Mouse (Mus musculus): ENCODE measurements around the gene AC140267.1. TPM values are rescaled to one million over a fixed set of nuclear protein-coding genes. Genes with fewer than 3 reads are reported as not detected.

Gene AC140267.1
- polyA plus RNA-seq, 1 experiment from 2014 or later, result not detected

- DNase-seq (ENCODE audit: low spot score) (peak; percentile 99), ATAC-seq (replicated peaks; ENCODE audit: insufficient number of reproducible peaks, low FRiP score, low TSS enrichment, low read depth) (peak; percentile 95)
- no peaks in the 10 kb centered on the region; the same call in 1 of the 2 replicates for H3K36me3 ChIP-seq (replicated peaks; ENCODE audit: control insufficient read depth, insufficient read depth, low read depth, low read length)
- peak within 1 kb of the TSS; percentile 60 for H3K4me3 ChIP-seq (ENCODE audit: low read depth, low read length)
- WGBS, result under 1% methylated on average over 67 of the region's 67 CpGs
- no peaks in the 10 kb centered on the region for H3K9me3 ChIP-seq (replicated peaks; ENCODE audit: control insufficient read depth, low read length)
- peak within 1 kb of the TSS; percentile 67 for H3K27ac ChIP-seq (replicated peaks; ENCODE audit: low read depth, low read length)
- H3K4me2 ChIP-seq (ENCODE audit: low read depth, low read length), result peak within 1 kb of the TSS; percentile 73
- no peaks in the 10 kb centered on the region for H3K27me3 ChIP-seq (ENCODE audit: control insufficient read depth, insufficient read depth, low read length)
- no peaks in the 10 kb centered on the region for H3K4me1 ChIP-seq (ENCODE audit: control insufficient read depth, insufficient read depth, low read length)
- peak within 1 kb of the TSS; percentile 85 for H3K9ac ChIP-seq (replicated peaks; ENCODE audit: low read length)
Measured at GRCm38 (mm10) chr15:80233733-80234509, 1.7 kb upstream of the AC140267.1 start, which contains the start of gene Mief1. TSS of gene Mief1 (plus strand) at chr15:80234018.

- Histone ChIP-seq H3K9ac (replicated peaks; ENCODE audit: low read length) (no peak overlapping the region), H3K27me3 (ENCODE audit: control insufficient read depth, insufficient read depth, low read length) (no peaks in the 10 kb centered on the region), H3K4me3 (ENCODE audit: low read depth, low read length) (no peak overlapping the region), H3K4me1 (ENCODE audit: control insufficient read depth, insufficient read depth, low read length) (no peaks in the 10 kb centered on the region), H3K4me2 (ENCODE audit: low read depth, low read length) (no peak overlapping the region), H3K27ac (replicated peaks; ENCODE audit: low read depth, low read length) (no peak overlapping the region), H3K9me3 (replicated peaks; ENCODE audit: control insufficient read depth, low read length) (no peaks in the 10 kb centered on the region), H3K36me3 (replicated peaks; ENCODE audit: control insufficient read depth, insufficient read depth, low read depth, low read length) (peaks cover 14% of the 10 kb centered on the region)
- DNase-seq (ENCODE audit: low spot score) (no peak), ATAC-seq (replicated peaks; ENCODE audit: insufficient number of reproducible peaks, low FRiP score, low TSS enrichment, low read depth) (no peak)
- 95% methylated on average over 12 of the region's 12 CpGs for WGBS
Measured at GRCm38 (mm10) chr15:80248135-80248534, 12.5 kb downstream of the AC140267.1 start.

GRCm38 (mm10) chr15:80248596-80248995 lies 13.0 kb downstream of the AC140267.1 start:
- H3K27ac ChIP-seq (replicated peaks; ENCODE audit: low read depth, low read length), result no peak overlapping the region
- no peak overlapping the region for H3K4me3 ChIP-seq (ENCODE audit: low read depth, low read length)
- H3K36me3 ChIP-seq (replicated peaks; ENCODE audit: control insufficient read depth, insufficient read depth, low read depth, low read length), result peaks cover 14% of the 10 kb centered on the region
- H3K27me3 ChIP-seq (ENCODE audit: control insufficient read depth, insufficient read depth, low read length), result no peaks in the 10 kb centered on the region
- WGBS, result 90% methylated on average over 1 of the region's 1 CpGs
- no peak for DNase-seq (ENCODE audit: low spot score)
- ATAC-seq (replicated peaks; ENCODE audit: insufficient number of reproducible peaks, low FRiP score, low TSS enrichment, low read depth), result no peak
- H3K4me2 ChIP-seq (ENCODE audit: low read depth, low read length), result no peak overlapping the region
- H3K9ac ChIP-seq (replicated peaks; ENCODE audit: low read length), result no peak overlapping the region
- no peaks in the 10 kb centered on the region for H3K9me3 ChIP-seq (replicated peaks; ENCODE audit: control insufficient read depth, low read length)
- no peaks in the 10 kb centered on the region for H3K4me1 ChIP-seq (ENCODE audit: control insufficient read depth, insufficient read depth, low read length)

GRCm38 (mm10) chr15:80249672-80250071 lies 14.0 kb downstream of the AC140267.1 start:
- Histone ChIP-seq H3K4me1 (ENCODE audit: control insufficient read depth, insufficient read depth, low read length) (no peaks in the 10 kb centered on the region), H3K9ac (replicated peaks; ENCODE audit: low read length) (no peak overlapping the region), H3K27me3 (ENCODE audit: control insufficient read depth, insufficient read depth, low read length) (no peaks in the 10 kb centered on the region), H3K36me3 (replicated peaks; ENCODE audit: control insufficient read depth, insufficient read depth, low read depth, low read length) (peaks cover 14% of the 10 kb centered on the region), H3K4me2 (ENCODE audit: low read depth, low read length) (no peak overlapping the region), H3K27ac (replicated peaks; ENCODE audit: low read depth, low read length) (no peak overlapping the region), H3K9me3 (replicated peaks; ENCODE audit: control insufficient read depth, low read length) (no peaks in the 10 kb centered on the region), H3K4me3 (ENCODE audit: low read depth, low read length) (no peak overlapping the region)
- ATAC-seq (replicated peaks; ENCODE audit: insufficient number of reproducible peaks, low FRiP score, low TSS enrichment, low read depth), result no peak
- 91% methylated on average over 10 of the region's 10 CpGs for WGBS
- no peak for DNase-seq (ENCODE audit: low spot score)

- no peak for DNase-seq (ENCODE audit: low spot score)
- Histone ChIP-seq H3K27ac (replicated peaks; ENCODE audit: low read depth, low read length) (no peak overlapping the region), H3K4me1 (ENCODE audit: control insufficient read depth, insufficient read depth, low read length) (no peaks in the 10 kb centered on the region), H3K27me3 (ENCODE audit: control insufficient read depth, insufficient read depth, low read length) (no peaks in the 10 kb centered on the region), H3K9ac (replicated peaks; ENCODE audit: low read length) (no peak overlapping the region), H3K9me3 (replicated peaks; ENCODE audit: control insufficient read depth, low read length) (no peaks in the 10 kb centered on the region), H3K4me2 (ENCODE audit: low read depth, low read length) (no peak overlapping the region), H3K4me3 (ENCODE audit: low read depth, low read length) (no peak overlapping the region), H3K36me3 (replicated peaks; ENCODE audit: control insufficient read depth, insufficient read depth, low read depth, low read length) (peaks cover 14% of the 10 kb centered on the region)
- 92% methylated on average over 6 of the region's 6 CpGs for WGBS
- no peak for ATAC-seq (replicated peaks; ENCODE audit: insufficient number of reproducible peaks, low FRiP score, low TSS enrichment, low read depth)
Measured at GRCm38 (mm10) chr15:80250586-80250985, 15.0 kb downstream of the AC140267.1 start.

GRCm38 (mm10) chr15:80253530-80253929 lies 17.9 kb downstream of the AC140267.1 start:
- H3K36me3 ChIP-seq (replicated peaks; ENCODE audit: control insufficient read depth, insufficient read depth, low read depth, low read length), result peaks cover 11% of the 10 kb centered on the region
- H3K27me3 ChIP-seq (ENCODE audit: control insufficient read depth, insufficient read depth, low read length), result no peaks in the 10 kb centered on the region
- H3K9me3 ChIP-seq (replicated peaks; ENCODE audit: control insufficient read depth, low read length), result no peaks in the 10 kb centered on the region
- no peak overlapping the region for H3K4me3 ChIP-seq (ENCODE audit: low read depth, low read length)
- DNase-seq (ENCODE audit: low spot score), result peak; percentile 80
- no peak overlapping the region for H3K9ac ChIP-seq (replicated peaks; ENCODE audit: low read length)
- peak overlapping the region; percentile 70; the same call in 1 of the 2 replicates for H3K27ac ChIP-seq (replicated peaks; ENCODE audit: low read depth, low read length)
- no peak overlapping the region for H3K4me2 ChIP-seq (ENCODE audit: low read depth, low read length)
- WGBS, result 32% methylated on average over 2 of the region's 2 CpGs
- no peak for ATAC-seq (replicated peaks; ENCODE audit: insufficient number of reproducible peaks, low FRiP score, low TSS enrichment, low read depth)
- no peaks in the 10 kb centered on the region; the same call in 1 of the 2 replicates for H3K4me1 ChIP-seq (ENCODE audit: control insufficient read depth, insufficient read depth, low read length)

- Histone ChIP-seq H3K4me2 (ENCODE audit: low read depth, low read length) (peak overlapping the region; percentile 67), H3K4me1 (ENCODE audit: control insufficient read depth, insufficient read depth, low read length) (no peaks in the 10 kb centered on the region; the same call in 1 of the 2 replicates), H3K9me3 (replicated peaks; ENCODE audit: control insufficient read depth, low read length) (no peaks in the 10 kb centered on the region), H3K27ac (replicated peaks; ENCODE audit: low read depth, low read length) (peak overlapping the region; percentile 70), H3K27me3 (ENCODE audit: control insufficient read depth, insufficient read depth, low read length) (no peaks in the 10 kb centered on the region), H3K4me3 (ENCODE audit: low read depth, low read length) (peak overlapping the region; percentile 39), H3K9ac (replicated peaks; ENCODE audit: low read length) (peak overlapping the region; percentile 56), H3K36me3 (replicated peaks; ENCODE audit: control insufficient read depth, insufficient read depth, low read depth, low read length) (peaks cover 8% of the 10 kb centered on the region)
- DNase-seq (ENCODE audit: low spot score) (no peak), ATAC-seq (replicated peaks; ENCODE audit: insufficient number of reproducible peaks, low FRiP score, low TSS enrichment, low read depth) (no peak)
- 51% methylated on average over 6 of the region's 6 CpGs for WGBS
Measured at GRCm38 (mm10) chr15:80254207-80254606, 18.6 kb downstream of the AC140267.1 start.
